Mouse (Mus musculus) lung, postnatal 0 days (tissue): Measurements from ENCODE around the gene Cldn16. TPM values are rescaled to one million over a fixed set of nuclear protein-coding genes. Genes with fewer than 3 reads are reported as not detected.

ENCODE experiments used
- ATAC-seq: fragments of 200-750 bp; cut with Nextera tagmentation; 2 replicates; pipeline ENCODE4 v1.8.0; 2017; ENCODE audit warnings: moderate library complexity
- DNase-seq: peaks from one replicate; pipeline ENCODE4 v3.0.0-alpha.2; 2016; ENCODE audit warnings: low spot score
- H3K27ac ChIP-seq: fragments of 300-500 bp; sonication (generic); 2 replicates; pipeline ENCODE4 v1.5.1; 2014; ENCODE audit warnings: antibody characterized with exemption, mild to moderate bottlenecking, low read length, mixed read lengths
- H3K27me3 ChIP-seq: fragments of 300-500 bp; sonication (generic); replicated peaks from 2 replicates; pipeline ENCODE4 v1.6.1; 2014; ENCODE audit warnings: low read length, mixed read lengths; ENCODE audit not compliant: insufficient read depth
- H3K36me3 ChIP-seq: fragments of 300-500 bp; sonication (generic); 2 replicates; pipeline ENCODE4 v1.6.1; 2014; ENCODE audit warnings: low read length, mixed read lengths; ENCODE audit not compliant: insufficient read depth
- H3K4me1 ChIP-seq: fragments of 300-500 bp; sonication (generic); 2 replicates; pipeline ENCODE4 v1.6.1; 2014; ENCODE audit warnings: antibody characterized with exemption, low read depth, low read length, mixed read lengths; ENCODE audit not compliant: insufficient read depth
- H3K4me2 ChIP-seq: fragments of 300-500 bp; sonication (generic); replicated peaks from 2 replicates; pipeline ENCODE4 v1.6.1; 2014; ENCODE audit warnings: low read depth, mild to moderate bottlenecking, low read length, moderate library complexity, mixed read lengths
- H3K4me3 ChIP-seq: fragments of 300-500 bp; sonication (generic); 2 replicates; pipeline ENCODE4 v1.5.1; 2014; ENCODE audit warnings: low read depth, low read length
- H3K9ac ChIP-seq: fragments of 300-500 bp; sonication (generic); replicated peaks from 2 replicates; pipeline ENCODE4 v1.6.1; 2014; ENCODE audit warnings: low read depth, mild to moderate bottlenecking
- H3K9me3 ChIP-seq: fragments of 300-500 bp; sonication (generic); 2 replicates; pipeline ENCODE4 v1.6.1; 2016; ENCODE audit warnings: low read length, mixed read lengths
- CTCF ChIP-seq: IDR thresholded peaks from 2 replicates; pipeline ENCODE4 v1.5.1; 2016; ENCODE audit warnings: antibody characterized with exemption, mild to moderate bottlenecking
- EP300 ChIP-seq: IDR thresholded peaks from 2 replicates; pipeline ENCODE4 v1.6.1; 2016; ENCODE audit warnings: antibody characterized with exemption, mild to moderate bottlenecking, control low read depth
- WGBS: fragments of 180-500 bp; shearing (Covaris S2); extraction: QIAGEN DNeasy Blood & Tissue Kit; methylation state at CpG from one replicate; pipeline ENCODE4 v1.1.7; 2014; 5-methylcytosine and 5-hydroxymethylcytosine counted together
- polyA plus RNA-seq: library from polyadenylated mRNA; unstranded; fragments of >200 nt; fragmentation: Nextera tagmentation; extraction: Ambion mirVana; gene quantifications from 2 replicates; pipeline ENCODE4 v1.2.1, GENCODE M21; 2015

The Cldn16 gene
- polyA plus RNA-seq, 1 experiment from 2014 or later = not detected

- Histone ChIP-seq H3K36me3 (no peaks in the 10 kb centered on the region), H3K9ac (no peak overlapping the region), H3K27ac (no peak overlapping the region), H3K4me1 (no peaks in the 10 kb centered on the region), H3K4me2 (no peak overlapping the region), H3K4me3 (no peak overlapping the region), H3K9me3 (no peaks in the 10 kb centered on the region), H3K27me3 (no peaks in the 10 kb centered on the region)
- no peak for ATAC-seq
- 66% methylated on average over 3 of the region's 3 CpGs for WGBS
- TF ChIP-seq EP300 (no peak), CTCF (no peak)
- no peak for DNase-seq
Observed at GRCm38 (mm10) chr16:26500738-26501137, 37.8 kb downstream of the Cldn16 start.

- TF ChIP-seq EP300 = no peak
- TF ChIP-seq CTCF = no peak
- DNase-seq = no peak
- Histone ChIP-seq H3K27me3 (no peaks in the 10 kb centered on the region), H3K9ac (no peak overlapping the region), H3K4me3 (no peak overlapping the region), H3K27ac (no peak overlapping the region), H3K9me3 (no peaks in the 10 kb centered on the region), H3K4me2 (no peak overlapping the region), H3K36me3 (no peaks in the 10 kb centered on the region), H3K4me1 (no peaks in the 10 kb centered on the region)
- ATAC-seq = no peak
- WGBS = 73% methylated on average over 4 of the region's 4 CpGs
Observed at GRCm38 (mm10) chr16:26504961-26505360, 42.0 kb downstream of the Cldn16 start.

GRCm38 (mm10) chr16:26519596-26519995 is 56.7 kb downstream of the Cldn16 start:
- DNase-seq (peak; percentile 37), ATAC-seq (no peak)
- Histone ChIP-seq H3K36me3 (no peaks in the 10 kb centered on the region), H3K9ac (no peak overlapping the region), H3K4me2 (no peak overlapping the region), H3K27me3 (no peaks in the 10 kb centered on the region), H3K9me3 (no peaks in the 10 kb centered on the region), H3K4me3 (no peak overlapping the region), H3K4me1 (no peaks in the 10 kb centered on the region), H3K27ac (no peak overlapping the region)
- TF ChIP-seq EP300 (no peak), CTCF (peak; percentile 70)
- WGBS = 43% methylated on average over 2 of the region's 2 CpGs

GRCm38 (mm10) chr16:26525832-26526231 is 62.9 kb downstream of the Cldn16 start:
- Histone ChIP-seq H3K9ac (no peak overlapping the region), H3K36me3 (no peaks in the 10 kb centered on the region), H3K4me1 (no peaks in the 10 kb centered on the region), H3K27ac (no peak overlapping the region), H3K27me3 (no peaks in the 10 kb centered on the region), H3K4me2 (no peak overlapping the region), H3K4me3 (no peak overlapping the region), H3K9me3 (no peaks in the 10 kb centered on the region)
- TF ChIP-seq EP300 = no peak
- no peak for TF ChIP-seq CTCF
- DNase-seq (no peak), ATAC-seq (no peak)
- WGBS = 70% methylated on average over 5 of the region's 5 CpGs

GRCm38 (mm10) chr16:26526669-26527068 is 63.7 kb downstream of the Cldn16 start, which contains the start of gene Tmem207:
Tmem207 (minus strand) TSS chr16:26526769.
- Histone ChIP-seq H3K9ac (no peak within 1 kb of the TSS), H3K4me3 (no peak within 1 kb of the TSS), H3K9me3 (no peaks in the 10 kb centered on the region), H3K27me3 (no peaks in the 10 kb centered on the region), H3K4me2 (no peak within 1 kb of the TSS), H3K27ac (no peak within 1 kb of the TSS), H3K4me1 (no peaks in the 10 kb centered on the region), H3K36me3 (no peaks in the 10 kb centered on the region)
- DNase-seq (no peak), ATAC-seq (no peak)
- WGBS = 74% methylated on average over 4 of the region's 4 CpGs
- no peak for TF ChIP-seq EP300
- no peak for TF ChIP-seq CTCF

GRCm38 (mm10) chr16:26527931-26528666 is 65.2 kb downstream of the Cldn16 start:
- DNase-seq = peak; percentile 17
- no peaks in the 10 kb centered on the region for H3K9me3 ChIP-seq
- H3K9ac ChIP-seq = no peak overlapping the region
- H3K27ac ChIP-seq = no peak overlapping the region
- 64% methylated on average over 10 of the region's 10 CpGs for WGBS
- H3K4me3 ChIP-seq = no peak overlapping the region
- ATAC-seq = no peak
- H3K4me1 ChIP-seq = no peaks in the 10 kb centered on the region
- no peaks in the 10 kb centered on the region for H3K36me3 ChIP-seq
- no peaks in the 10 kb centered on the region for H3K27me3 ChIP-seq
- no peak for TF ChIP-seq CTCF
- no peak for TF ChIP-seq EP300
- H3K4me2 ChIP-seq = no peak overlapping the region; the same call in 1 of the 2 replicates
